Mouse (Mus musculus): ENCODE measurements around the gene Wfdc18. TPM values are rescaled to one million over a fixed set of nuclear protein-coding genes. Genes with fewer than 3 reads are reported as not detected.
A peak's percentile ranks its signal among the peaks of the same experiment; 100 is the strongest.

Wfdc18 gene
- total RNA-seq, 2 experiments from 2014 or later = not detected

GRCm38 (mm10) chr11:83742731-83743355 lies 34.0 kb downstream of the Wfdc18 start:
- no peak for DNase-seq (ENCODE audit: low spot score)

GRCm38 (mm10) chr11:83743525-83743924 lies 34.7 kb downstream of the Wfdc18 start:
- no peak for DNase-seq (ENCODE audit: low spot score)

- DNase-seq (ENCODE audit: low spot score) = no peak
These were observed 37.3 kb downstream of the Wfdc18 start for GRCm38 (mm10) chr11:83746152-83746551.

GRCm38 (mm10) chr11:83746681-83747080 lies 37.9 kb downstream of the Wfdc18 start, which contains the start of gene Wfdc21:
TSS of gene Wfdc21 (plus strand) at chr11:83746940.
- DNase-seq (ENCODE audit: low spot score) = no peak

GRCm38 (mm10) chr11:83747376-83748265 lies 38.8 kb downstream of the Wfdc18 start:
- no peak for DNase-seq (ENCODE audit: low spot score)

- DNase-seq (ENCODE audit: low spot score) = peak; percentile 91
These were observed 44.9 kb downstream of the Wfdc18 start, which contains the start of gene Heatr6 for GRCm38 (mm10) chr11:83753581-83754181. TSS of gene Heatr6 (plus strand) at chr11:83753696.

- no peak for DNase-seq (ENCODE audit: low spot score)
These were observed 45.4 kb downstream of the Wfdc18 start for GRCm38 (mm10) chr11:83754227-83754626.

Other genes starting within 250 kb of the Wfdc18 start
- gene Mmp28, start 245.9 kb upstream of the Wfdc18 start, total RNA-seq (2021) = 1 to 10 TPM; 1.4 TPM
- 10 to 100 TPM; 18.6 to 21.3 TPM for gene Taf15, start 235.9 kb upstream of the Wfdc18 start, total RNA-seq (2021)
- not detected for gene Heatr9, start 186.8 kb upstream of the Wfdc18 start, total RNA-seq (2021)
- not detected for gene Ccl5, start 178.5 kb upstream of the Wfdc18 start, total RNA-seq (2021)
- gene Ccl9, start 130.4 kb upstream of the Wfdc18 start, total RNA-seq (2021) = 1 to 10 TPM; 2.4 to 3.0 TPM
- gene Ccl6, start 115.9 kb upstream of the Wfdc18 start, total RNA-seq (2021) = 1 to 10 TPM; 3.8 to 6.5 TPM
- not detected for gene Rpl9-ps1, start 63.4 kb upstream of the Wfdc18 start, total RNA-seq (2021)
- not detected for gene Ccl3, start 59.7 kb upstream of the Wfdc18 start, total RNA-seq (2021)
- gene Ccl4, start 46.4 kb upstream of the Wfdc18 start, total RNA-seq (2021) = not detected
- gene Wfdc17, start 5.0 kb upstream of the Wfdc18 start, total RNA-seq (2021) = under 1 TPM in 1 of 2 experiments, not detected in 1; 0.78 TPM
- gene Wfdc21, start 37.9 kb downstream of the Wfdc18 start, total RNA-seq (2021) = under 1 TPM in 1 of 2 experiments, not detected in 1; 0.62 TPM
- gene Heatr6, start 44.7 kb downstream of the Wfdc18 start, total RNA-seq (2021) = 10 to 100 TPM in 1 of 2 experiments, 1 to 10 TPM in 1; 8.5 to 10.7 TPM
- gene Hnf1b, start 141.0 kb downstream of the Wfdc18 start, total RNA-seq (2021) = not detected
- 10 to 100 TPM in 1 of 2 experiments, 1 to 10 TPM in 1; 9.5 to 10.5 TPM for gene Ddx52, start 233.0 kb downstream of the Wfdc18 start, total RNA-seq (2021)